In the genomic region with DNA sequence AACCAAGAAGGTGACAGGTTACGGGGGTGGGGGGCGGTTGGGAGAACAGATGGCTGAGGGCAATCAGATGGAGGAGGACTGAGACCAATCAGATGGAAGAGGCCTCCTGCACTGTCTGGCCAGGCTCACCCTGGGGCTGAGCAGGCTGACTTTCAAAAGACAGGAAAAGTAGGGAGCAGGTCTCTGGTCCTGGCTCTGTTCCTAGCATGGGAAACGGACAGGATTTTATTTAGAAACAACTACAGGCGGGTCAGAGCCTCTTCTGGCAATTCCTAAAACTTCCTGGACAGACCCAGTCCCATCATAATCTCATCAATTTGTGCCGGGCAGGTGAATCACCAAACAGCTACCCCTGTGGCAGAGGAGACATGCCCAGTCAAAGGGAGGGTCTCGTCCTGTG, we compare ENCODE assay signal across 10 mouse cellular contexts.
DNase-seq lines count a peak whose midpoint lies in the region; ATAC-seq and TF ChIP-seq lines count a peak whose summit lies in the region.
"Had no signal": no experiment of that assay in that cellular context is flagged by ENCODE, and none has a peak within 500 bp of the region (broad histone marks: within the 10 kb centered on the region; RNA-seq: fewer than 3 reads in every experiment).

No protein-coding gene starts in this region.

- DNase-seq in neural tube, embryonic 10.5 days (ENCODE audit: extremely low spot score, low spot score), result no peak
- DNase-seq in hindbrain, embryonic 14.5 days (ENCODE audit: low spot score), result no peak
- DNase-seq in stomach, postnatal 0 days (ENCODE audit: low spot score), result no peak
- DNase-seq in thymus, postnatal 4 days, result no peak
- no peak for DNase-seq in adrenal gland, postnatal 36 days

- H3K9me3 ChIP-seq in heart, embryonic 14.5 days (ENCODE audit: control insufficient read depth, low read length), result no peaks in the 10 kb centered on the region
- no peaks in the 10 kb centered on the region for H3K9me3 ChIP-seq in heart, embryonic 11.5 days (replicated peaks; ENCODE audit: control insufficient read depth, low read length)
- no peaks in the 10 kb centered on the region for H3K9me3 ChIP-seq in neural tube, embryonic 13.5 days
- H3K9me3 ChIP-seq in hindbrain, embryonic 14.5 days (ENCODE audit: control insufficient read depth, low read length), result no peaks in the 10 kb centered on the region
- no peaks in the 10 kb centered on the region for H3K9me3 ChIP-seq in stomach, postnatal 0 days (ENCODE audit: control insufficient read depth, low read length)
- H3K9me3 ChIP-seq: limb, embryonic 12.5 days had no signal

- WGBS in heart, embryonic 14.5 days, result 75% methylated on average over 6 of the region's 6 CpGs
- WGBS in heart, embryonic 11.5 days (ENCODE audit: insufficient replicate concordance), result 73% methylated on average over 6 of the region's 6 CpGs
- WGBS in neural tube, embryonic 13.5 days, result 61% methylated on average over 6 of the region's 6 CpGs
- WGBS in hindbrain, embryonic 14.5 days, result 57% methylated on average over 6 of the region's 6 CpGs
- 49% methylated on average over 6 of the region's 6 CpGs for WGBS in stomach, postnatal 0 days

- no peak overlapping the region for H3K4me2 ChIP-seq in heart, embryonic 14.5 days (ENCODE audit: low read length)
- no peak overlapping the region for H3K4me2 ChIP-seq in heart, embryonic 11.5 days
- H3K4me2 ChIP-seq in neural tube, embryonic 13.5 days, result no peak overlapping the region
- no peak overlapping the region for H3K4me2 ChIP-seq in hindbrain, embryonic 14.5 days (replicated peaks)
- H3K4me2 ChIP-seq in stomach, postnatal 0 days (replicated peaks; ENCODE audit: low read depth), result no peak overlapping the region
- H3K4me2 ChIP-seq: limb, embryonic 12.5 days had no signal

- TF ChIP-seq EP300 in stomach, postnatal 0 days (optimal IDR thresholded peaks at IDR 0.05), result no peak

- H3K9ac ChIP-seq in heart, embryonic 14.5 days (ENCODE audit: low read length), result peak overlapping the region; percentile 14; the same call in 1 of the 2 replicates
- H3K9ac ChIP-seq in heart, embryonic 11.5 days (ENCODE audit: low read depth, low read length), result no peak overlapping the region
- no peak overlapping the region for H3K9ac ChIP-seq in neural tube, embryonic 13.5 days
- H3K9ac ChIP-seq in hindbrain, embryonic 14.5 days, result no peak overlapping the region
- H3K9ac ChIP-seq in stomach, postnatal 0 days (ENCODE audit: low read length), result peak overlapping the region; percentile 18; the same call in 1 of the 2 replicates
- H3K9ac ChIP-seq: limb, embryonic 12.5 days had no signal

- no peak for TF ChIP-seq CTCF in stomach, postnatal 0 days (IDR thresholded peaks at IDR 0.05; ENCODE audit: low read depth)

- no peaks in the 10 kb centered on the region for H3K36me3 ChIP-seq in heart, embryonic 14.5 days (ENCODE audit: control insufficient read depth, insufficient read depth, low read length)
- no peaks in the 10 kb centered on the region for H3K36me3 ChIP-seq in heart, embryonic 11.5 days (ENCODE audit: control insufficient read depth, insufficient read depth, low read length)
- H3K36me3 ChIP-seq in neural tube, embryonic 13.5 days, result no peaks in the 10 kb centered on the region
- H3K36me3 ChIP-seq in hindbrain, embryonic 14.5 days (replicated peaks; ENCODE audit: control insufficient read depth, insufficient read depth), result no peaks in the 10 kb centered on the region
- no peaks in the 10 kb centered on the region for H3K36me3 ChIP-seq in stomach, postnatal 0 days (ENCODE audit: control insufficient read depth, insufficient read depth, low read length)
- H3K36me3 ChIP-seq: limb, embryonic 12.5 days had no signal

- peaks cover 37 to 50% of the 10 kb centered on the region in 2 experiments for H3K4me1 ChIP-seq in heart, embryonic 14.5 days (ENCODE audit: control insufficient read depth in 2 of 2, insufficient read depth in 2 of 2, low read length in 2 of 2)
- peaks cover 31% of the 10 kb centered on the region for H3K4me1 ChIP-seq in heart, embryonic 11.5 days (ENCODE audit: control insufficient read depth, insufficient read depth, low read length)
- peaks cover 99% of the 10 kb centered on the region for H3K4me1 ChIP-seq in neural tube, embryonic 13.5 days (replicated peaks)
- peaks cover 77% of the 10 kb centered on the region for H3K4me1 ChIP-seq in hindbrain, embryonic 14.5 days (replicated peaks; ENCODE audit: control insufficient read depth, insufficient read depth, low read length)
- peaks cover 9% of the 10 kb centered on the region; the same call in 1 of the 2 replicates for H3K4me1 ChIP-seq in stomach, postnatal 0 days (replicated peaks; ENCODE audit: control insufficient read depth, insufficient read depth)

- no peak overlapping the region for H3K4me3 ChIP-seq in heart, embryonic 14.5 days (ENCODE audit: control insufficient read depth in 1 of 2, insufficient read depth in 1 of 2, low read depth in 1 of 2, low read length in 2 of 2)
- no peak overlapping the region for H3K4me3 ChIP-seq in heart, embryonic 11.5 days (ENCODE audit: low read depth, low read length)
- no peak overlapping the region for H3K4me3 ChIP-seq in neural tube, embryonic 13.5 days
- H3K4me3 ChIP-seq in hindbrain, embryonic 14.5 days (replicated peaks; ENCODE audit: low read length), result no peak overlapping the region
- no peak overlapping the region for H3K4me3 ChIP-seq in stomach, postnatal 0 days (ENCODE audit: low read depth, low read length)
- H3K4me3 ChIP-seq: limb, embryonic 12.5 days had no signal

- H3K27ac ChIP-seq in heart, embryonic 14.5 days (replicated peaks in 1 of 2; ENCODE audit: control insufficient read depth in 1 of 2, insufficient read depth in 1 of 2, low read depth in 2 of 2, low read length in 2 of 2), result no peak overlapping the region
- no peak overlapping the region for H3K27ac ChIP-seq in heart, embryonic 11.5 days (ENCODE audit: low read depth, low read length)
- peak overlapping the region; percentile 84 for H3K27ac ChIP-seq in neural tube, embryonic 13.5 days (replicated peaks)
- peak overlapping the region; percentile 80 for H3K27ac ChIP-seq in hindbrain, embryonic 14.5 days
- H3K27ac ChIP-seq in stomach, postnatal 0 days (replicated peaks), result peak overlapping the region; percentile 67
- H3K27ac ChIP-seq: limb, embryonic 12.5 days had no signal

- H3K27me3 ChIP-seq in heart, embryonic 14.5 days (ENCODE audit: control insufficient read depth, insufficient read depth, low read length), result no peaks in the 10 kb centered on the region
- 0 out of 2 replicates have a peak, but pooled peaks cover 2% of the 10 kb centered on the region for H3K27me3 ChIP-seq in heart, embryonic 11.5 days (ENCODE audit: control insufficient read depth, insufficient read depth, low read length)
- peaks cover 10% of the 10 kb centered on the region for H3K27me3 ChIP-seq in neural tube, embryonic 13.5 days
- no peaks in the 10 kb centered on the region for H3K27me3 ChIP-seq in hindbrain, embryonic 14.5 days (ENCODE audit: control insufficient read depth, insufficient read depth, low read length)
- H3K27me3 ChIP-seq in stomach, postnatal 0 days (ENCODE audit: control insufficient read depth, insufficient read depth, low read length), result no peaks in the 10 kb centered on the region

- ATAC-seq in heart, embryonic 14.5 days (ENCODE audit: insufficient number of reproducible peaks, insufficient read depth, low FRiP score, low read depth), result no peak
- no peak for ATAC-seq in heart, embryonic 11.5 days (replicated peaks; ENCODE audit: insufficient number of reproducible peaks, low FRiP score, low TSS enrichment)
- no peak for ATAC-seq in neural tube, embryonic 13.5 days (ENCODE audit: low read depth)
- ATAC-seq in hindbrain, embryonic 14.5 days (ENCODE audit: low FRiP score), result no peak
- no peak for ATAC-seq in stomach, postnatal 0 days (ENCODE audit: low FRiP score, low TSS enrichment)
- ATAC-seq: activated CD4-positive, CD25-positive, alpha-beta regulatory T cell, adult 4 months had no signal

Comparison
In these comparisons a context has a peak if more than half of its experiments do, and no peak if none do; other contexts are left out.
1. H3K9ac ChIP-seq: peak in heart, embryonic 14.5 days (single experiment) and stomach, postnatal 0 days (single experiment); none in heart, embryonic 11.5 days (single experiment), neural tube, embryonic 13.5 days (single experiment) and hindbrain, embryonic 14.5 days (single experiment).
2. H3K27ac ChIP-seq: peak in neural tube, embryonic 13.5 days (single experiment), hindbrain, embryonic 14.5 days (single experiment) and stomach, postnatal 0 days (single experiment); none in heart, embryonic 14.5 days (0 of 2) and heart, embryonic 11.5 days (single experiment).